Mouse (Mus musculus): ENCODE results near the gene Pgls.

Gene Pgls

GRCm38 (mm10) chr8:71613418-71613817 is 21.4 kb downstream of the Pgls start:
- Histone ChIP-seq H3K36me3 (ENCODE audit: insufficient read depth, low read length) (peaks cover 58% of the 10 kb centered on the region), H3K27me3 (ENCODE audit: insufficient read depth, low read length) (no peaks in the 10 kb centered on the region)
- TF ChIP-seq CTCF (conservative IDR thresholded peaks at IDR 0.05; ENCODE audit: low read length): no peak
- TF ChIP-seq POU5F1 (IDR thresholded peaks at IDR 0.05; ENCODE audit: borderline replicate concordance, low read length): no peak
- no peak for TF ChIP-seq NANOG (IDR thresholded peaks at IDR 0.05; ENCODE audit: borderline replicate concordance, low read length)

GRCm38 (mm10) chr8:71619786-71620185 is 27.8 kb downstream of the Pgls start:
- H3K36me3 ChIP-seq (ENCODE audit: insufficient read depth, low read length): peaks cover 93% of the 10 kb centered on the region
- H3K27me3 ChIP-seq (ENCODE audit: insufficient read depth, low read length): no peaks in the 10 kb centered on the region
- no peak overlapping the region for H3K4me3 ChIP-seq (replicated peaks; ENCODE audit: low read length)
- TF ChIP-seq NANOG (IDR thresholded peaks at IDR 0.05; ENCODE audit: borderline replicate concordance, low read length) (no peak), CTCF (conservative IDR thresholded peaks at IDR 0.05; ENCODE audit: low read length) (no peak), POU5F1 (IDR thresholded peaks at IDR 0.05; ENCODE audit: borderline replicate concordance, low read length) (no peak)
- peaks cover 24% of the 10 kb centered on the region for H3K9me3 ChIP-seq (ENCODE audit: low read length)
- H3K4me1 ChIP-seq (replicated peaks; ENCODE audit: low read depth, low read length): peaks cover 13% of the 10 kb centered on the region

More at GRCm38 (mm10) chr8:71613418-71613817, 21.4 kb downstream of the Pgls start:
- peaks cover 45% of the 10 kb centered on the region for H3K4me1 ChIP-seq (replicated peaks; ENCODE audit: low read depth, low read length)
- no peak overlapping the region for H3K4me3 ChIP-seq (replicated peaks; ENCODE audit: low read length)
- no peaks in the 10 kb centered on the region for H3K9me3 ChIP-seq (ENCODE audit: low read length)

GRCm38 (mm10) chr8:71625088-71625487 is 33.1 kb downstream of the Pgls start:
- TF ChIP-seq NANOG (IDR thresholded peaks at IDR 0.05; ENCODE audit: borderline replicate concordance, low read length): no peak
- no peak for TF ChIP-seq POU5F1 (IDR thresholded peaks at IDR 0.05; ENCODE audit: borderline replicate concordance, low read length)
- no peak for TF ChIP-seq CTCF (conservative IDR thresholded peaks at IDR 0.05; ENCODE audit: low read length)
- H3K4me3 ChIP-seq (replicated peaks; ENCODE audit: low read length): no peak overlapping the region
- H3K27me3 ChIP-seq (ENCODE audit: insufficient read depth, low read length): 0 out of 2 replicates have a peak, but pooled peaks cover under 1% of the 10 kb centered on the region
- H3K9me3 ChIP-seq (ENCODE audit: low read length): peaks cover 24% of the 10 kb centered on the region
- peaks cover 45% of the 10 kb centered on the region for H3K4me1 ChIP-seq (replicated peaks; ENCODE audit: low read depth, low read length)
- peaks cover 64% of the 10 kb centered on the region for H3K36me3 ChIP-seq (ENCODE audit: insufficient read depth, low read length)

- Histone ChIP-seq H3K27me3 (ENCODE audit: insufficient read depth, low read length) (peaks cover 10% of the 10 kb centered on the region; the same call in 1 of the 2 replicates), H3K36me3 (ENCODE audit: insufficient read depth, low read length) (peaks cover 48% of the 10 kb centered on the region), H3K4me1 (replicated peaks; ENCODE audit: low read depth, low read length) (peaks cover 60% of the 10 kb centered on the region), H3K9me3 (ENCODE audit: low read length) (peaks cover 20% of the 10 kb centered on the region), H3K4me3 (replicated peaks; ENCODE audit: low read length) (0 out of 2 replicates have a peak overlapping the region, but pooled peaks have one; percentile 14)
- TF ChIP-seq POU5F1 (IDR thresholded peaks at IDR 0.05; ENCODE audit: borderline replicate concordance, low read length): no peak
- no peak for TF ChIP-seq CTCF (conservative IDR thresholded peaks at IDR 0.05; ENCODE audit: low read length)
- TF ChIP-seq NANOG (IDR thresholded peaks at IDR 0.05; ENCODE audit: borderline replicate concordance, low read length): no peak
These were observed 34.8 kb downstream of the Pgls start for GRCm38 (mm10) chr8:71626753-71627152.

GRCm38 (mm10) chr8:71627265-71628099 is 35.5 kb downstream of the Pgls start:
- Histone ChIP-seq H3K4me3 (replicated peaks; ENCODE audit: low read length) (0 out of 2 replicates have a peak overlapping the region, but pooled peaks have one; percentile 14), H3K4me1 (replicated peaks; ENCODE audit: low read depth, low read length) (peaks cover 67% of the 10 kb centered on the region), H3K9me3 (ENCODE audit: low read length) (peaks cover 13% of the 10 kb centered on the region), H3K36me3 (ENCODE audit: insufficient read depth, low read length) (peaks cover 40% of the 10 kb centered on the region), H3K27me3 (ENCODE audit: insufficient read depth, low read length) (peaks cover 10% of the 10 kb centered on the region; the same call in 1 of the 2 replicates)
- no peak for TF ChIP-seq CTCF (conservative IDR thresholded peaks at IDR 0.05; ENCODE audit: low read length)
- TF ChIP-seq POU5F1 (IDR thresholded peaks at IDR 0.05; ENCODE audit: borderline replicate concordance, low read length): no peak
- no peak for TF ChIP-seq NANOG (IDR thresholded peaks at IDR 0.05; ENCODE audit: borderline replicate concordance, low read length)

GRCm38 (mm10) chr8:71628396-71629095 is 36.6 kb downstream of the Pgls start:
- H3K9me3 ChIP-seq (ENCODE audit: low read length): 0 out of 2 replicates have a peak, but pooled peaks cover 2% of the 10 kb centered on the region

GRCm38 (mm10) chr8:71629096-71629697 is 37.2 kb downstream of the Pgls start:
- Histone ChIP-seq H3K36me3 (ENCODE audit: insufficient read depth, low read length) (peaks cover 23% of the 10 kb centered on the region), H3K9me3 (ENCODE audit: low read length) (no peaks in the 10 kb centered on the region), H3K4me3 (replicated peaks; ENCODE audit: low read length) (peak overlapping the region; percentile 84), H3K27me3 (ENCODE audit: insufficient read depth, low read length) (peaks cover 21% of the 10 kb centered on the region), H3K4me1 (replicated peaks; ENCODE audit: low read depth, low read length) (peaks cover 81% of the 10 kb centered on the region)
- TF ChIP-seq POU5F1 (IDR thresholded peaks at IDR 0.05; ENCODE audit: borderline replicate concordance, low read length) (no peak), CTCF (conservative IDR thresholded peaks at IDR 0.05; ENCODE audit: low read length) (no peak), NANOG (IDR thresholded peaks at IDR 0.05; ENCODE audit: borderline replicate concordance, low read length) (no peak)

More at GRCm38 (mm10) chr8:71628396-71629095, 36.6 kb downstream of the Pgls start:
- H3K36me3 ChIP-seq (ENCODE audit: insufficient read depth, low read length): peaks cover 30% of the 10 kb centered on the region
- TF ChIP-seq NANOG (IDR thresholded peaks at IDR 0.05; ENCODE audit: borderline replicate concordance, low read length): no peak
- TF ChIP-seq CTCF (conservative IDR thresholded peaks at IDR 0.05; ENCODE audit: low read length): no peak
- TF ChIP-seq POU5F1 (IDR thresholded peaks at IDR 0.05; ENCODE audit: borderline replicate concordance, low read length): no peak
- H3K27me3 ChIP-seq (ENCODE audit: insufficient read depth, low read length): peaks cover 15% of the 10 kb centered on the region
- peak overlapping the region; percentile 84 for H3K4me3 ChIP-seq (replicated peaks; ENCODE audit: low read length)
- H3K4me1 ChIP-seq (replicated peaks; ENCODE audit: low read depth, low read length): peaks cover 75% of the 10 kb centered on the region

GRCm38 (mm10) chr8:71629781-71630212 is 37.8 kb downstream of the Pgls start:
- H3K27me3 ChIP-seq (ENCODE audit: insufficient read depth, low read length): peaks cover 26% of the 10 kb centered on the region
- no peaks in the 10 kb centered on the region for H3K9me3 ChIP-seq (ENCODE audit: low read length)
- H3K36me3 ChIP-seq (ENCODE audit: insufficient read depth, low read length): peaks cover 17% of the 10 kb centered on the region
- peaks cover 87% of the 10 kb centered on the region for H3K4me1 ChIP-seq (replicated peaks; ENCODE audit: low read depth, low read length)
- TF ChIP-seq POU5F1 (IDR thresholded peaks at IDR 0.05; ENCODE audit: borderline replicate concordance, low read length) (no peak), NANOG (IDR thresholded peaks at IDR 0.05; ENCODE audit: borderline replicate concordance, low read length) (no peak), CTCF (conservative IDR thresholded peaks at IDR 0.05; ENCODE audit: low read length) (no peak)
- H3K4me3 ChIP-seq (replicated peaks; ENCODE audit: low read length): peak overlapping the region; percentile 84

Data from E14TG2a.4 (cell line).